Mouse (Mus musculus): ENCODE data around the gene Wdr54.
A peak's percentile ranks its signal among the peaks of the same experiment; 100 is the strongest.

Gene Wdr54

GRCm38 (mm10) chr6:83124851-83125312 lies 31.3 kb downstream of the Wdr54 start:
- peak; percentile 96 for DNase-seq

- DNase-seq, result no peak
These were observed 33.2 kb downstream of the Wdr54 start for GRCm38 (mm10) chr6:83122961-83123360.

DNA sequence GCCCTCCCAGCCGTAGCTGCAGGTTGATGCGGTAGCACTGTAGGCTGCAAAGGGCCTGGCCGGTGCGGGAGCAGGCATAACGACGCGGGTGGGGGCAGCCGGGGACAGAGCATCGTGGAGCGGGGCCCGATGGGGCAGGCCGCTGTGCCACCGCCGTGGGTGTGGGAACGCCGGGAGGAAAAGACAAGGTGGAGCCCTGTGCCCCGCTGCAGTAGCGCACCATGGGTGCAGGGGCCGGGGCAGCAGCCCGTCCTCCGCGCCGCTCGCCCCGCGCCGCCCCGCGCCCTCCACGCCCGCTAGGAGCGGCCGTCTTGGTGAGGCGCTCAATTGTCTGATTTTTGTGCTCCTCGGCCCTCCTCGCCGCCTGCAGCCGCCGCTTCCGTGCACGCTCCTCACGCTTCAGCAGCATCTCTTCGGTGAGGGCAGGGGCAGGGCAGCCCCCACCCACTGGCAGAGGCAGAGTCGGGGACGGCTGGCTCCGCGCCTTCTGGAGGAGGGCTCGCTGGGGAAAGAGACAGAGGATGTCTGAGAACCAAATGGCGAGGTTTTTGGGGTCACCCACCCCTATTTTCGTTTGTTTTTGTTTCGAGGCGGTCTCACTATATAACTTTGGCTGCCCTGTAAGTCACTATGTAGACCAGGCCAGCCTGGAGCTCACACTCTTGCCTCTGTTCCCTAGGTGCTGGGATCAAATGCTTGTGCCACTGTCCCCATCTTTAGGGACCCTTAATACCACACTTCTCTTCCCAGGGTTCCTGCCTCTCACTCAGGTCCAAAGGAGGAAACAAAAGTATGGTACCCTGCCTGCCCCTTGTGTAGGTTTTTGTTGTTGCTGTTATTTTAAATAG lies 34.1 kb downstream of the Wdr54 start:
- DNase-seq, result peak; percentile 58

DNA sequence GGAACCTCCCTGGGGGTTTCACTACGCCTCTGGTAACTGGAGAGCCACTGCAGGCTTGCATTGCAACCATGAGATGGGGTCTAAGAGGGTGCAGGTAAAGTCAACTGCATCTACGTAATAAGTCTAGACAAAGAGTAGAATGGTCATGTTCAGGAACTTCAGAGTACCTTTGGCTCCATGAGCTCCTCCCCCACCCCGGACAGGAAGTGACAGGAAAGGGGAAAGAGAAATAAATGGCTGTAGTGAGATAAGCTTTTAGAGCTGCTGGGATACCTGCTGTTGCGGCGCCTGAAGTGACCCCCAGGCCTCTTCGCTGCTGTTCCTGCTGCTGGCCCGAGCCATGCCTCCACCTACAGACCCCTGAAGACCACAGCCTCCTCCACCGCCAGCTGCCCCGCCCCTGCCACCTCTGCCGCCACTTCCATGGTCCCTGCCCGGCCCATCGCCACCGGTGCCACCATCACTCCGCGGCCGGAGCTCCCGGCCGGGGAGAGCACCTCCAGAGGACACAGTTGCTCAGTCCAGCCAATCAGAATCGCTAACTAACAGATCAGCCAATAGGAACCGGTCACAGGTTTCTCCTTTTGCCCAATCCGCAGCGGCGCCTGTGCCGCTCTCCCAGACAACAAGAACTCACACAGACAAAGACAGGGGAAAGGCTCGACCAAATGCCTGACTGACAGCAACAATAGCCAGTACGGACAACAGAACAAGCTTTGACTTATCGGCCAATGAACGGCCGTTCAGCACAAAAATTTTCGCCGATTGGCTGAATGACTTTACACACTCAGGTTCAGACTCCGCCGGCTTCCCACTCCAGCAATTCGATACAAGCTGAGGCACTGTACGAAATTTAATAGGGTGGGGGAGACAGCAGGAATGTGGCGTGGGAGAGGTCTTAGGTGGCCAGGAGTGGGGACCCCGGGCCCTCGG lies 35.0 kb downstream of the Wdr54 start, which contains the start of gene Wbp1:
Gene Wbp1 (minus strand): TSS at position 630 of the 933 bp plus-strand sequence.
- DNase-seq, result peak; percentile 96

DNA sequence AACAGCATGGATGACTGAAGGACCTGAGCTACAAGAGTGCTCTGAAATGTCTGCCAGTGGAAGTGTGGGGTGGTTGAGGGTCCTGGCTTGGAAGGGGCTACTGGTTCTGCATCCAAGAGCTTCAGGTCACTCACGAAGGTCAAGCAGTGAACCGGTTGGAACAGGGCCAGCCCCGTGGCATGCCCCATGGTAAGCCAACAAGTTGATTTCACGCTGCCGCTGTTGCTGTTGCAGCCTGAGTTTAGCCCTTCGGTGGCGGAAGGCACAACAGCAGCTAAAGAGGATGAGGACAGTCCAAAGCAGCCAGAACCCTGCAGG lies 36.5 kb downstream of the Wdr54 start:
- DNase-seq, result no peak

GRCm38 (mm10) chr6:83118825-83119733 lies 37.1 kb downstream of the Wdr54 start:
- no peak for DNase-seq

DNA sequence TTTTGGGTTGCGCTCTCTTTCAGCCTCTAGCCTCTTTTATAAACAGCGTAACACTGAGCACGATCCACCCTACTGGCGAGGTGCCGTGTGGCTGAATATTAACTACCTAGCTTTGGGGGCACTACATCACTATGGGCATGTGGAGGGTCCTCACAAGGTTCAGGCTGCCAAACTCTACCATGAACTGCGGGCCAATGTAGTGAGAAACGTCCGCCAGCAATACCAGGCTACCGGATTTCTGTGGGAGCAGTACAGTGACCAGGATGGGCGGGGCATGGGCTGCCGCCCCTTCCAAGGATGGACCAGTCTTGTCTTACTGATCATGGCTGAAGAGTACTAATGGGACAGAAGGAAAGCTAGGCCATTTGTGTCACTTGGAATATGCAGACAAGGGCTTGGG lies 37.8 kb downstream of the Wdr54 start:
- DNase-seq, result no peak

DNA sequence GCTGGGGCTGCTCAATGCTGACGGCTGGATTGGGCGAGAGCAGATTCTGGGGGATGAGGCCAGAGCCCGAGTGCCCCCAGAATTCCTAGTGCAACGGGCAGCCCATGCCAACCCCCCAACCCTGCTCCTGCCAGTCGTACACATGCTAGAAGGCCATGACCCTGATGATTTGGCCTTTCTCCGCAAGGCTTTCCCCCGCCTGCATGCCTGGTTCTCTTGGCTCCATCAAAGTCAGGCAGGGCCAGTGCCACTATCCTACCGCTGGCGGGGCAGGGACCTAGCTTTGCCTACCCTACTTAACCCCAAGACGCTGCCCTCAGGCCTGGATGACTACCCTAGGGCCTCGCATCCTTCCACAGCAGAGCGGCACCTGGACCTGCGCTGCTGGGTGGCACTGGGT lies 38.6 kb downstream of the Wdr54 start:
- no peak for DNase-seq

DNA sequence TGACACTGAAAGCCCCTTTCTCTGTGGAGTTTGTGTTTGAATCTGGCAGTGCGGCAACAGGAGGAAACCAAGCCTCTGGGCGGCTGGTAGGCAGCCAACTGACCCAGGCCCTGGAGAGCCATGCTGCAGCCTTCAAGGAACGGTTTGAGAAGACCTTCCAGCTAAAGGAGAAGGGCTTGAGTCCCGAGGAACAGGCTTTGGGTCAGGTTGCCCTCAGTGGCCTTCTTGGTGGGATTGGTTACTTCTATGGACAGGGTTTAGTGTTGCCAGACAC lies 39.1 kb downstream of the Wdr54 start:
- DNase-seq, result no peak

GRCm38 (mm10) chr6:83116373-83117164 lies 39.6 kb downstream of the Wdr54 start:
- DNase-seq, result no peak

- no peak for DNase-seq
These were observed 40.4 kb downstream of the Wdr54 start for GRCm38 (mm10) chr6:83115682-83116372.

DNA sequence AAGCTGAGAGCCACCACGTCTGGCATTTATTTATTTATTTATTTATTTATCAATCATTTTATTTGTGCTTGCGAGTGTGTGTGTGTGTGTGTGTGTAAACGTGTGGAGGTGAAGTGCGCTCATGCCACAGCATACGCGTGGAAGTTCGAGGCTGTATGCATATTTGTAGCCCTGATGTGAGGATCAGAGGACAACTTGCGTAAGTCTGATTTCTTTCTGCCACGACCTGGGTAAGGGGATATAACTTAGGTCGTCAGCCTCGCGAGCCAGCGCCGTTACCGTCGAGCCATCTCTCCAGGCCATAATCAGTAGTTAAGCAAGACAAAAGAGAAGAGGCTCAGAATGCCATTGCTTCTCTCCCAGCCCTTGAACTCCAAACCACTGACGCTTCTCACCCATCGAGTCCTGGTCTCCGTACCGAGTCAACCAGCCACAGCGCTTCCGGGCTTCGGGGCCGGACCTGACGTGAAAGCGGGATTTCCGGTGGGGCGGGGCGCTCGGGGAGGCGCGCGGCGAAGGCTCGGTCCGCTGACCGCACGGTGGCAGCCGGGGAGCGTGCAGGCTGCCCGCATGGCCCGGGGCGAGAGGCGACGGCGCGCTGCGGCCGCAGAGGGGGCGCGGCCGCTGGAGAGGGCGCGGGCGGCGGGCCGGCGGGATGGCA lies 41.1 kb downstream of the Wdr54 start, which contains the start of gene Mogs:
Gene Mogs (plus strand): TSS at position 486 of the 661 bp plus-strand sequence.
- peak; percentile 96 for DNase-seq

DNA sequence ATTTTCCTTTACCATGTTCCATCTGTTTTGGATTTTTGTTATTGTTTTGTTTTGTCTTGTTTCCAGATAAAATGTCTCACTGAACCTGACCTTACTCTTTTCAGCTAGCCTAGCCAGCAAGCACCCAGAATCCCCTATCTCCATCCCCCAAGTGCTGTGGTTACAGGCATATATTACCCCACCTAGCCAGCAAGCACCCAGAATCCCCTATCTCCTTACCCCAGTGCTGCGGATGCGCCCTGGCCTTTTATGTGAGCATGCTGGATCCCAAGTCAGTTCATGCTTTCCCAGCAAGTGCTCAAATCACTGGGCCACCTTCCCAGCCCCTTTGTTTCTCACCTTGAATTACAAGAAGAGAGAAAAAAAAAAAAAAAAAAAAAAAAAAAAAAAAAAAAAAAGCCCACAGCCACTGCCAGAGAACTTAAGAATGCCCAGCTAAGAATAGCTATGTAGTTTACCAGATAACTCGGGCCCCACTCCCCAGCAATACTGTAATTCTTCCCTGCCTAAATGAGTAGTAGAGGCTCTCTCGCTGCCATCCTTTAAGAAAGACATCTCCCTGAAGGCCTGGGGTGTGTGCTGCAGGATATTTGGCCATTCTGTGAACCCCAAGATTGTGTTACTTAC lies 44.6 kb downstream of the Wdr54 start:
- DNase-seq, result no peak

DNA sequence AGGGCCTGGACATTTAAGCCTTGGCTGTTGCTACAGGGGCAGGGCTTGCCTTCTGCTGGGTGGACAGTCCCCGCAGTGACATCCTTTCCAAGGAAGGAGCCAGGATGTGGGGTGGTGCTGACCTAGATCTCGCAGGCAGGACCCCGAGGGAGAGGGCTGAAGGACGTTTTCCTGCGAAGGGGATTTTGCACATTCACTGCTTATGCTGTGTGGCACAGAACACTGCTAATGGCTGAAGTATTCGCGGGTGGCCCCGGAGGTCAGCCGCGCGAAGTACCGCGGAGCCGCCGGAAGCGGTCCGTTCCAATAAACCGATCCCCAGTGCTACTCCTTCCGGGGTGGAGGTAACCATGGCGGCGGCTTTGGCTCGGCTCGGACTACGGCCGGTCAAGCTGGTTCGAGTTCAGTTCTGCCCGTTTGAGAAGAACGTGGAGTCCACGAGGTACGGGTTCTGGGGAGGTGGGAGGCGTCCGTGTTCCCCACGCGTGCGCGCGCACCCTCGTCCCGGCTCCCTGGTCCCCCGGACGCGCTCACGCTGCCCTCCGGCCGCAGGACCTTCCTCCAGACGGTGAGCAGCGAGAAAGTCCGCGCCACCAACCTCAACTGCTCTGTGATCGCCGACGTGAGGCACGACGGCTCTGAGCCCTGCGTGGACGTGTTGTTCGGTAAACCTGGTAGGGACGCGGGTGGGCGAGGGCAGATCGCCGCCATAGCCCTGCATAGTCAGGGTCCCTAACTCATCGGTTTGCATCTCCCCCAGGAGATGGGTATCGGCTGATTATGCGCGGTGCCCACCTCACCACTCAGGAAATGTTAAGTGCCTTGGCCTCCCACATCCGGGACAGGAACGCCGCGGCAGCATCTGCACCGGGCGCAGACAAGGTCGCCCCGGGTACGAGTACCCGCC lies 47.2 kb downstream of the Wdr54 start, which contains the start of gene Mrpl53:
Gene Mrpl53 (plus strand): TSS at position 279 of the 907 bp plus-strand sequence.
- DNase-seq, result peak; percentile 89

GRCm38 (mm10) chr6:83107566-83108400 lies 48.4 kb downstream of the Wdr54 start:
- peak; percentile 86 for DNase-seq

DNA sequence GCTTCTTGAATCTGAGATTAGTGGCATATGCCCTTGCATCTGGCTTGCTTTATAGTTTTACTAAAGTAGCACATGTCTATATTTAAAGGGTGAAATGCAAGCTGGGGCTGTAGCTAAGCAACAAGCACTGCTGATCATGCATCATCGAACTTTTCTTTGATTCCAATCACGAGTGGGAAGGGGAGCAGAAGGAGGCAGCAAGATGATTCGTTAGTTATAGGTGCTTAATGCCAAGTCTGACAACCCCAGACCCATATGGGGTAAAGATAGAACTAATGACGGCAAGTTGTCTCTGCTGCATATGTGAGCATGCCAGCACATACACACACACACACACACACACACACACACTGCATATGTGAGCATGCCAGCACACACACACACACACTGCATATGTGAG lies 52.0 kb downstream of the Wdr54 start:
- DNase-seq, result no peak

- no peak for DNase-seq
These were observed 53.0 kb downstream of the Wdr54 start for GRCm38 (mm10) chr6:83103130-83103650.
